Mouse (Mus musculus): Measurements from ENCODE around the gene Trafd1.
"Not testable (repeated sequence)": the region's sequence is repeated elsewhere in the genome, so short reads cannot be mapped to it uniquely, and the experiment has no call there.

Trafd1 gene

DNA sequence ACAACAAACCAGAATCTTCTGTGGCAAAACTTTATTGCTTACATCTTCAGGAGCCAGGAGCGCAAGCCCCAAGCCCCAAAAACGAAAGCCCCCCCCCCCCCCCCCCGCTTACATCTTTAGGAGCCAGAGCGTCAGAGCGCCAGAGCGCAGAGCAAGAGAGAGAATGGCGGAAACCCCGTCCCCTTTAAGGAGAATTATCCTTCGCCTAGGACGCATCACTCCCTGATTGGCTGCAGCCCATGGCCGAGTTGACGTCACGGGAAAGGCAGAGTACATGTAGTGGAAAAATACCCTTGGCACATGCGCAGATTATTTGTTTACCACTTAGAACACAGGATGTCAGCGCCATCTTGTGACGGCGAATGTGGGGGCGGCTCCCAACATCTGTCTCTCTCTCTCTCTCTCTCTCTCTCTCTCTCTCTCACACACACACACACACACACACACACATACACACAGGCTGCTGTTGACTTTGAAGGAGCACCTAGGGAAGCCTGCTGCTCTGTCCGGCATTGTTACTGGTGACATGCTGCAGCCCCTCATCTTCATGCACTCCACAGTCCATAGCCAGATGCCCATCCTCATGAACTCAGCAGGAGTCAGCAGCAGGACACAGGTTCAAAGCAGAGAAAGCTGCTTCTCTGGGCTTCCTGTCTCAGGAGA, 55.1 kb downstream of the Trafd1 start:
- DNase-seq, result not testable (repeated sequence)

DNA sequence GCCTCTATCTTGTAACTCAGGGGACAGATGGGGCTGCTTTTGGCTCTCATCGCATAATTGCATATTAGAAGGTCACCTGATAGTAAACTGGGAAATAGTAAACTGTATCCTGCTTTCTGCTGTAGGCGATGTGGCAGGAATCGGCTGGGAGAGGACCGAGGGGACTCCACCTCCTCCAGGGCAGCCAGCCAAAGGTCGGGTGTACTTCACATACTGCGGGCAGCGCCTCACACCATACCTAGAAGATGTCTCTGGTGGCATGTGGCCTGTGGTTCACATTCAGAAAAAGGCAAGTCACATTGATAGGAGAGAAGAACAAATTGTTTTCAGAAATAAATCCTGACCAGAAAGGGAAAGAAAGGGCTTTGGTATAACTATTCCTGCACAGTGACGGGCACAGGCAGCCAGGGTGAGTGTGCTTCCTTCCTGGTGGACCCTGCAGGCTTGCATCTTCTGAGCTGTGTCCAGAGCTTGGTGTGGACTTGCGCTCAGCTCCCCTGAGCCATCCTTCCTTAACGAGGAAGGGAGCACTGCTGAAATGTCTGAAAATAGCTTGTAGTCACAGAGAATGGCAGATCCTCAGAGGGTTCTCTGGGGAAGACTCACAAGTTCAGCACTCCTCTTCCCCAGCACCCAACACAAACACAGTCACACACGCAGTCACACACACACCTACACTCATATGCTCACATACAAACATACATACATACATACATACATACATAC, 55.9 kb downstream of the Trafd1 start:
- DNase-seq, result peak in 1 of 2 experiments; percentile 49

DNA sequence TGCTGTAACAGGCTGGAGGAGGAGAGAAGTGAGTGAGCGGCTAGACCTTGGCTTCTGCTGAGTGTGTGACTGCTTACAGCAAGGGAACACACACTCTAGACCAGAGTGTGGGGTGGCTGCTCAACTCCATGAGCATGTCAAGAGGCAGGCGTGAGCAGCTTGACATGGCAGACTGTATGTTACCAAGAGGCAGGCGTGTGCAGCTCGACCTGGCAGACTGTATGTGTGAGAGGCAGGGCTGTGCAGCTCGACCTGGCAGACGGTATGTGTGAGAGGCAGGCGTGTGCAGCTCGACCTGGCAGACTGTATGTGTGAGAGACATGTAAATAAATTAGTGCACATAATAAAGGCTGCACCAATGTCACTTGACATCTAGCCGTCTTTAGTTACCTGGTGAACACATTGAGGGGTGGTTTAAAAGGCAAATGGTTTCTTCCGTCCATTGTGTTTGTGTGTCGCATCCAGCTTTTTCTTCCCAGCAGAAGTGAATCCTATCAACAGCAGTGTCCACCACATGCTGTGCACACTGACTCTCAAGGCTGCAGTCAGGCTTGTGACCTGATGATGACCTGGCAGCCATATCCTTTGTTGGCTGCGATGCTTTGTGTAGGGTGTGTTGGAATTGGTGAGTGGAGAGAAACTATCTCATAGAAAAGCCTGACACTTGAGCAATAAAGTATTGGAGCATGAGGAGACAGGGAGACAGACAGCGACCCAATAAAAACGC, 59.2 kb downstream of the Trafd1 start:
- DNase-seq, result no peak

All from cerebellum, postnatal 14 days (tissue).